Mouse (Mus musculus) bone marrow, adult 2 months (tissue): ENCODE data around the gene Zfp646.

Experiments
- CTCF ChIP-seq: fragments of 200-500 bp; IDR thresholded peaks from 2 replicates; pipeline ENCODE4 v1.5.1; 2011; ENCODE audit warnings: low read length, control low read depth; ENCODE audit not compliant: control insufficient read depth, insufficient read depth
- POLR2A ChIP-seq: fragments of 200-500 bp; IDR thresholded peaks from 2 replicates; pipeline ENCODE4 v1.6.1; 2011; ENCODE audit warnings: low read depth, mild to moderate bottlenecking, control low read depth, low read length, borderline replicate concordance; ENCODE audit not compliant: control insufficient read depth

DNA sequence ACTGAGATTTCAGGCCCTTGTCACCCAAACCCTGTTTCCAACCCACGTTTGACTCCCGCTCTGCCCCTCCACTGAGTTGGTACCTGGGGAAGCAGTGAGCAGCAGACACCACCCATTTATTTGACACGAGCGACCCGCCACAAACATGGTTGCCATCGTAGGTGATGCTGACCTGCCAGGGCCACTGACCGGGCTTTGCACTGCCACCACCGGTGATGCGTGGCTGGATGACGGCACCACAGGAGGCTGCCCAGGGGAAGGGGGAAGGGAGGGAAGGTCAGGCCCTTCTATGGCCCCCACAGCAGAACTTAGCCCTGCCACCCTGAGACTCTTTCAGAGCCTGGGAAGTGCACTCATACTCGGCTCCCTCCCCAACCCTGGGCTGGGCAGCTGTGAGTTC is 51.7 kb downstream of the Zfp646 start:
- TF ChIP-seq CTCF, result no peak
- TF ChIP-seq POLR2A, result no peak
